Mouse (Mus musculus) hindbrain, postnatal 0 days (tissue): ENCODE data around the gene Trappc3l. TPM values are rescaled to one million over a fixed set of nuclear protein-coding genes. Genes with fewer than 3 reads are reported as not detected.
"Not testable (repeated sequence)": the region's sequence is repeated elsewhere in the genome, so short reads cannot be mapped to it uniquely, and the experiment has no call there.

Source experiments
- ATAC-seq: fragments of 200-750 bp; cut with Nextera tagmentation; 2 replicates; pipeline ENCODE4 v1.8.0; 2017; ENCODE audit warnings: mild to moderate bottlenecking, moderate TSS enrichment, moderate library complexity
- DNase-seq: peaks from one replicate; pipeline ENCODE4 v3.0.0-alpha.2; 2015; ENCODE audit warnings: low spot score
- H3K27ac ChIP-seq: fragments of 300-500 bp; sonication (generic); 2 replicates; pipeline ENCODE4 v1.5.1; 2014; ENCODE audit warnings: mild to moderate bottlenecking
- H3K27me3 ChIP-seq: fragments of 300-500 bp; sonication (generic); 2 replicates; pipeline ENCODE4 v1.6.1; 2014; ENCODE audit warnings: low read length, mixed read lengths; ENCODE audit not compliant: insufficient read depth
- H3K36me3 ChIP-seq: fragments of 300-500 bp; sonication (generic); 2 replicates; pipeline ENCODE4 v1.6.1; 2014; ENCODE audit warnings: low read length, mixed read lengths; ENCODE audit not compliant: insufficient read depth
- H3K4me1 ChIP-seq: fragments of 300-500 bp; sonication (generic); 2 replicates; pipeline ENCODE4 v1.6.1; 2014; ENCODE audit warnings: antibody characterized with exemption, low read length, mixed read lengths; ENCODE audit not compliant: insufficient read depth
- H3K4me2 ChIP-seq: fragments of 300-500 bp; sonication (generic); 2 replicates; pipeline ENCODE4 v1.6.1; 2014; ENCODE audit warnings: low read depth, mild to moderate bottlenecking, low read length, moderate library complexity, mixed read lengths
- H3K4me3 ChIP-seq: fragments of 300-500 bp; sonication (generic); 2 replicates; pipeline ENCODE4 v1.5.1; 2014; ENCODE audit warnings: low read length
- H3K9ac ChIP-seq: fragments of 300-500 bp; sonication (generic); replicated peaks from 2 replicates; pipeline ENCODE4 v1.6.1; 2014; ENCODE audit warnings: mild to moderate bottlenecking, low read length, moderate library complexity, mixed read lengths
- H3K9me3 ChIP-seq: fragments of 300-500 bp; sonication (generic); 2 replicates; pipeline ENCODE4 v1.6.1; 2016; ENCODE audit warnings: low read length, mixed read lengths
- CTCF ChIP-seq: IDR thresholded peaks from 2 replicates; pipeline ENCODE4 v1.5.1; 2016; ENCODE audit warnings: antibody characterized with exemption, control low read depth, low read depth
- WGBS: fragments of 180-500 bp; shearing (Covaris S2); extraction: QIAGEN DNeasy Blood & Tissue Kit; methylation state at CpG from one replicate; pipeline ENCODE4 v1.1.7; 2014; 5-methylcytosine and 5-hydroxymethylcytosine counted together
- polyA plus RNA-seq: library from polyadenylated mRNA; unstranded; fragments of >200 nt; fragmentation: Nextera tagmentation; extraction: Ambion mirVana; gene quantifications from 2 replicates; pipeline ENCODE4 v1.2.1, GENCODE M21; 2015
- total RNA-seq: library from RNA; depleted of rRNA; stranded (reverse); fragments of >200 nt; gene quantifications from 2 replicates; pipeline ENCODE4 v1.2.3, GENCODE M21; 2014; rRNA removed

Trappc3l gene
- not detected in 2 replicates for total RNA-seq
- not detected in 2 replicates for polyA plus RNA-seq

- Histone ChIP-seq H3K4me2 (no peak within 1 kb of the TSS), H3K9ac (no peak within 1 kb of the TSS), H3K27ac (no peak within 1 kb of the TSS), H3K36me3 (no peaks in the 10 kb centered on the region), H3K9me3 (no peaks in the 10 kb centered on the region), H3K27me3 (no peaks in the 10 kb centered on the region), H3K4me1 (no peaks in the 10 kb centered on the region), H3K4me3 (no peak within 1 kb of the TSS)
- no peak for ATAC-seq
- no peak for DNase-seq
- TF ChIP-seq CTCF: no peak
- WGBS: 59% methylated on average over 3 of the region's 3 CpGs
Measured at GRCm38 (mm10) chr10:34037401-34037800, at the start of gene Trappc3l. Gene Trappc3l, plus strand, starts transcription at chr10:34037597.

DNA sequence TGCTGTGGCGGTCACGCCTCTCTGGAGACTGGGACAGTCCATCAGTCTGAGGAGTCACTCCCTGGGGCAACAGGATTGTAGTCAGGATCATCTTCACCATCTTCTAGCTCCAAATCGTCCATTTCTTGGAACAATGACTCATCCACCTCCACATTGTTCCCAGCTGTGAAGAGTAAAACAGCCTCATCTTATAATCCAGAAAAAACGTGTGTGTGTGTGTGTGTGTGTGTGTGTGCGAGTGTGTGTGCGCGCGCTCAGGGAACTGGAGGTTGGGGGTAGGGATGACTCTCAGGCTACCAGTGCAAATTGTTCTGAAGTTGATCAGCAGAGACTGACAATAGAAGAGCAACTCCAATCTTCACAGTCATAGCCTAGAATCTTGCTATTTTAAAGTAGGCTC is 40.7 kb upstream of the Trappc3l start:
- not testable (repeated sequence) for H3K9ac ChIP-seq, H3K4me3 ChIP-seq, H3K9me3 ChIP-seq, ATAC-seq, DNase-seq, H3K4me2 ChIP-seq, H3K27ac ChIP-seq, H3K4me1 ChIP-seq, H3K27me3 ChIP-seq
- WGBS: 94% methylated on average over 6 of the region's 8 CpGs
- H3K36me3 ChIP-seq: peaks cover 48% of the 10 kb centered on the region

DNA sequence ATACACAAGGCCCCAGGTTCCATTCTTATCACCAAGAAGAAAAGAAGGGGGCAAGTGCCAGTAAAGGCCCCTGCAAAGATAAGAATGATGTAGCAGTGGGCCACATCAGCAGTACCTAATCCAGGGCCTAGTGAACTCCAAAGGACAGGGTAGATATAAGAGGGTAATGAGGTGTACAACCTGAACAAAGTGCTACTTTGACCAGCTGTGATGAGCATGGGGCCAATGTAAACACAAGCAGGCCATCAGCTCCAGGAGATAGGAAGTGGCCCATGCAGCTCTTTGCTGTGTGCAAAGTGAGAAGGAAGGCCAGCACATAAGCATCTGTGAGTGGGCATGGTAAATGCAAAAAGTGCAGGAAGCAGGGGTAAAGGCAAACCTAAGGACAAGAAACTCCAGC is 39.0 kb upstream of the Trappc3l start:
- no peaks in the 10 kb centered on the region for H3K9me3 ChIP-seq
- no peak overlapping the region for H3K9ac ChIP-seq
- H3K4me1 ChIP-seq: no peaks in the 10 kb centered on the region
- no peaks in the 10 kb centered on the region for H3K27me3 ChIP-seq
- no peak overlapping the region for H3K4me3 ChIP-seq
- H3K36me3 ChIP-seq: peaks cover 43% of the 10 kb centered on the region
- TF ChIP-seq CTCF: no peak
- no peak overlapping the region for H3K4me2 ChIP-seq
- no peak overlapping the region for H3K27ac ChIP-seq
- DNase-seq (no peak), ATAC-seq (no peak)

GRCm38 (mm10) chr10:34012581-34012980 is 24.8 kb upstream of the Trappc3l start:
- peaks cover 4% of the 10 kb centered on the region; the same call in 1 of the 2 replicates for H3K36me3 ChIP-seq
- no peak for ATAC-seq

DNA sequence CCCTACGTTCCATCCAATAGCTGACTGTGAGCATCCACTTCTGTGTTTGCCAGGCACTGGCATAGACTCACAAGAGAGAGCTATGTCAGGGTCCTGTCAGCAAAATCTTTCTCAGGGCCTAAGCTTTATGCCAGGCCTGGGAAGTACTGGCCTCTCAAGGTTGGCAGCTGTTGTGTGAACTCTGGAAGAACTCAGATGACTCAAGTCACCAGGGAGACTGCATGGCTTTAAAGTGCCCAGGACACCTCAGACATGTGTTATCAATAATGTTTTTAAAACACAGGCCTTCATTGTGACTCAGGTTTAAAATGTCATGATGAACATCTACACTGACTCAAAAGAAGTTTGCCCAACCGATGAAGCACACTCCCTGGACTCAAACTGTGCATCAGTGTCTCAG is 24.2 kb upstream of the Trappc3l start:
- Histone ChIP-seq H3K4me1 (peaks cover 3% of the 10 kb centered on the region; the same call in 1 of the 2 replicates), H3K27me3 (no peaks in the 10 kb centered on the region), H3K4me2 (no peak overlapping the region), H3K9me3 (no peaks in the 10 kb centered on the region), H3K9ac (no peak overlapping the region), H3K4me3 (no peak overlapping the region), H3K27ac (no peak overlapping the region), H3K36me3 (peaks cover 4% of the 10 kb centered on the region; the same call in 1 of the 2 replicates)
- TF ChIP-seq CTCF: no peak
- ATAC-seq (no peak), DNase-seq (no peak)
- 83% methylated on average over 2 of the region's 2 CpGs for WGBS

More at GRCm38 (mm10) chr10:34012581-34012980, 24.8 kb upstream of the Trappc3l start:
- no peaks in the 10 kb centered on the region for H3K4me1 ChIP-seq
- no peak overlapping the region for H3K4me3 ChIP-seq
- no peak overlapping the region for H3K27ac ChIP-seq
- H3K27me3 ChIP-seq: no peaks in the 10 kb centered on the region
- H3K9ac ChIP-seq: no peak overlapping the region
- H3K9me3 ChIP-seq: no peaks in the 10 kb centered on the region
- no peak overlapping the region for H3K4me2 ChIP-seq
- TF ChIP-seq CTCF: no peak
- no peak for DNase-seq
- WGBS: 96% methylated on average over 4 of the region's 4 CpGs

- peak overlapping the region; percentile 79 for H3K4me2 ChIP-seq
- H3K9ac ChIP-seq: peak overlapping the region; percentile 77
- H3K9me3 ChIP-seq: no peaks in the 10 kb centered on the region
- peak overlapping the region; percentile 76 for H3K4me3 ChIP-seq
- H3K27ac ChIP-seq: peak overlapping the region; percentile 87
- under 1% methylated on average over 21 of the region's 21 CpGs for WGBS
- peaks cover 10% of the 10 kb centered on the region; the same call in 1 of the 2 replicates for H3K4me1 ChIP-seq
- H3K27me3 ChIP-seq: no peaks in the 10 kb centered on the region
- no peak for TF ChIP-seq CTCF
- no peak for ATAC-seq
- no peaks in the 10 kb centered on the region for H3K36me3 ChIP-seq
- peak; percentile 51 for DNase-seq
Measured at GRCm38 (mm10) chr10:34018746-34019301, 18.6 kb upstream of the Trappc3l start.

GRCm38 (mm10) chr10:34019302-34020075 is 17.9 kb upstream of the Trappc3l start, which contains the start of gene Rwdd1:
Gene Rwdd1, minus strand, starts transcription at chr10:34019624.
- peak; percentile 100 for ATAC-seq
- no peaks in the 10 kb centered on the region for H3K9me3 ChIP-seq
- H3K36me3 ChIP-seq: no peaks in the 10 kb centered on the region
- H3K27ac ChIP-seq: peak within 1 kb of the TSS; percentile 87
- TF ChIP-seq CTCF: peak; percentile 46
- peaks cover 10% of the 10 kb centered on the region; the same call in 1 of the 2 replicates for H3K4me1 ChIP-seq
- under 1% methylated on average over 82 of the region's 82 CpGs for WGBS
- peak within 1 kb of the TSS; percentile 79 for H3K4me2 ChIP-seq
- peak within 1 kb of the TSS; percentile 76 for H3K4me3 ChIP-seq
- H3K27me3 ChIP-seq: no peaks in the 10 kb centered on the region
- H3K9ac ChIP-seq: peak within 1 kb of the TSS; percentile 77
- peak; percentile 98 for DNase-seq
